Mouse (Mus musculus) limb, embryonic 10.5 days (tissue): ENCODE results near the gene Itgb2l. TPM values are rescaled to one million over a fixed set of nuclear protein-coding genes. Genes with fewer than 3 reads are reported as not detected.

Source experiments
- DNase-seq: peaks from one replicate; pipeline ENCODE4 v3.0.0-alpha.2; 2017; ENCODE audit warnings: low spot score
- H3K27ac ChIP-seq: fragments of 300-500 bp; sonication (generic); 2 replicates; pipeline ENCODE4 v1.5.1; 2016; ENCODE audit warnings: mild to moderate bottlenecking
- H3K27me3 ChIP-seq: fragments of 300-500 bp; sonication (generic); 2 replicates; pipeline ENCODE4 v1.6.1; 2016; ENCODE audit warnings: low read depth, mild to moderate bottlenecking; ENCODE audit not compliant: poor library complexity, severe bottlenecking
- H3K36me3 ChIP-seq: fragments of 300-500 bp; sonication (generic); 2 replicates; pipeline ENCODE4 v1.6.1; 2016; ENCODE audit warnings: mild to moderate bottlenecking, moderate library complexity
- H3K4me1 ChIP-seq: fragments of 300-500 bp; sonication (generic); 2 replicates; pipeline ENCODE4 v1.6.1; 2016
- H3K4me3 ChIP-seq: fragments of 300-500 bp; sonication (generic); 2 replicates; pipeline ENCODE4 v1.5.1; 2016; ENCODE audit warnings: mild to moderate bottlenecking, moderate library complexity
- H3K9me3 ChIP-seq: fragments of 300-500 bp; sonication (generic); replicated peaks from 2 replicates; pipeline ENCODE4 v1.6.1; 2016; ENCODE audit warnings: mild to moderate bottlenecking
- WGBS: fragments of 180-500 bp; shearing (Covaris S2); methylation state at CpG from one replicate; pipeline ENCODE4 v1.1.7; 2016; 5-methylcytosine and 5-hydroxymethylcytosine counted together
- polyA plus RNA-seq: library from polyadenylated mRNA; unstranded; fragments of >200 nt; fragmentation: Nextera tagmentation; extraction: Ambion mirVana; gene quantifications from 2 replicates; pipeline ENCODE4 v1.2.1, GENCODE M21; 2016

The Itgb2l gene
- polyA plus RNA-seq, 1 experiment from 2014 or later: 0.11 TPM

- H3K27ac ChIP-seq: no peak overlapping the region
- no peak for DNase-seq
- no peaks in the 10 kb centered on the region for H3K9me3 ChIP-seq
- H3K4me1 ChIP-seq: peaks cover 8% of the 10 kb centered on the region; the same call in 1 of the 2 replicates
- WGBS: 90% methylated on average over 7 of the region's 7 CpGs
- H3K36me3 ChIP-seq: no peaks in the 10 kb centered on the region
- H3K27me3 ChIP-seq: no peaks in the 10 kb centered on the region
- H3K4me3 ChIP-seq: no peak overlapping the region
These were observed 67.9 kb downstream of the Itgb2l start for GRCm38 (mm10) chr16:96375538-96375937.

- Histone ChIP-seq H3K27me3 (no peaks in the 10 kb centered on the region), H3K9me3 (no peaks in the 10 kb centered on the region), H3K4me3 (no peak overlapping the region), H3K36me3 (no peaks in the 10 kb centered on the region), H3K4me1 (peaks cover 8% of the 10 kb centered on the region; the same call in 1 of the 2 replicates), H3K27ac (peak overlapping the region; percentile 31; the same call in 1 of the 2 replicates)
- WGBS: 72% methylated on average over 8 of the region's 8 CpGs
- no peak for DNase-seq
These were observed 70.7 kb downstream of the Itgb2l start for GRCm38 (mm10) chr16:96372752-96373118.

Other genes with a start within 250 kb of the Itgb2l start
- gene Sh3bgr, start 243.2 kb downstream of the Itgb2l start, polyA plus RNA-seq: 1.1 and 1.3 TPM in 2 replicates
- 0.16 TPM in 1 of 2 replicates, not detected in the other for gene B3galt5, start 207.8 kb downstream of the Itgb2l start, polyA plus RNA-seq
- 1.3 and 2.1 TPM in 2 replicates for gene Pcp4, start 24.0 kb upstream of the Itgb2l start, polyA plus RNA-seq